Mouse (Mus musculus): ENCODE results near the gene Syvn1. TPM values are rescaled to one million over a fixed set of nuclear protein-coding genes. Genes with fewer than 3 reads are reported as not detected.

Syvn1 gene
- 10 to 100 TPM; 41.8 to 45.7 TPM for total RNA-seq (2021)

DNA sequence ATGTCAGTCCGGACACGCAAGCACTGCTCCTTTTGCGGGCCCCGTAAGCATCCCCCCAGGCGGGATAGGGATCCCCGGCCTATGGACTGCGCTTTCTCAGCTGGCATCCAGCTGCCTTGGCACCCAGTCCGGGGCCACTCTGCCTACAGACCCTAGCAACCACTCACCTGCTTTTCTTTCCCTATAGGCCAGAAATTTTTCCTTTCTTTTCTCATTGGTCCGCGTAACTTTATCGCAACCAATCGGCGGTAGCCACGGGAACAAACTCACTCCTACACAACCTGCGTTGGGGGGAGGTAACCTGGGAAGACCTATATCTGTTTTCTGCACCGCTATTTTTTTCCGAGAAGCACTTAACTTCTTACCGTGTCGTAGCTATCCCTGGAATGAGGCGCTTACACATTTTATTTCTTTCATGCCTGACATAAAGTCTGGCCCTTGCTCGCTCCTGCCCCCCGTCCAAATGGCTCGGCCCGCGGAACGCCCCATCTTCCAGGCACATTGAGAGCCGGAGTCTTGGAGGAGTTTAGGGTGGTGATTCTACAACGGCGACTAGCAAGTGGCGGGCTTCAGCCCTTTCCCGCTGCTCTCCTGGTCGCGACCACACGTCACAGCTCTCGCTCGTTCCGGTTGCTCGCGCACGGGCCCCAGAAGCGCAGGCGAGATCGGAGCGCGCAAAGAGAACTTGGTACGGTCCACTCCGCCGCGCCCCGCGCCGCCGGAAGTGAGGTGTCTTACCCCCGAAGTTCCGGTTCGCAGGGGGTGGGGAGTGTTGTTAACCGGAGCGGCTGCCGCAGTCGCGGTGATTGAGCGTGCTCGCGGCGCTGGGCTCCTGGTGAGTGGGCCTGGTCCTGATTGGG lies at the start of gene Syvn1:
Gene Syvn1, plus strand, starts transcription at position 283 of the 860 bp plus-strand sequence.
- DNase-seq (ENCODE audit: extremely low spot score in 1 of 2, low spot score in 1 of 2): peak; percentile 79 to 85

DNA sequence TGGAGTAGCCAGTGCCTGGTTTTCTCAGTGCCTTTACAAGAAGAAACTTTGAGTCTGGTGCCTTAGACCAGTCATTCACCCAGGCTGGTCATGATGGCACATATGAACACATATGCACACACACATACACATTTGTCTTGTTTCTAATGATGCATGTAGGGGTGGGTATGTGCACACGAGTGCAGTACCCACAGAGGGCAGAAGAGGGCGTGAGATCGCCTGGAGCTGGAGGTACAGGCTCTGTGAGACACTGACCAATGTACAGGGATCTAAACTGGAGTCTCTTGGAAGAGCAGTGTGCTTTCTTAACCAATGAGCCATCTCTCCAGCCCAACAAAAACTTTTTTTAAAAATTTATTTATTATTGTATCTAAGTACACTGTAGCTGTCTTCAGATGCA lies 48.2 kb upstream of the Syvn1 start:
- no peak for DNase-seq (ENCODE audit: extremely low spot score in 1 of 2, low spot score in 1 of 2)

DNA sequence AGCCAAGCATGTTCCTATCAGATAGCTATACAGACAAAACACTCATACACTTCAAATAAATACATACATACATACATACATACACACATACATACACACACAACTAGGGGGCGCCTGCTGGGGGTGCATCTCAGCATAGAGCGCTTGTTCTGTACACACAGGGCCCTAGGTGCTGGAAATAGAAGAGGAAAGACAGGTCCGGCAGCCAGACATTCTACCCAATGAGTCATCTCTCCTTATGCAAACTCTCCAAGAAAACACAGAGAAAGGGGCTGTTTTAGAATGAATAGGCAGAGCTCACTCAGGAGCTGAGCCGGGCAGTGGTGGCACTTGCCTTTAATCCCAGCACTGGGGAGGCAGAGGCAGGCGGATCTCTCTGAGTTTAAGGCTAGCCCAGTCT lies 46.4 kb upstream of the Syvn1 start:
- no peak for DNase-seq (ENCODE audit: extremely low spot score in 1 of 2, low spot score in 1 of 2)

DNA sequence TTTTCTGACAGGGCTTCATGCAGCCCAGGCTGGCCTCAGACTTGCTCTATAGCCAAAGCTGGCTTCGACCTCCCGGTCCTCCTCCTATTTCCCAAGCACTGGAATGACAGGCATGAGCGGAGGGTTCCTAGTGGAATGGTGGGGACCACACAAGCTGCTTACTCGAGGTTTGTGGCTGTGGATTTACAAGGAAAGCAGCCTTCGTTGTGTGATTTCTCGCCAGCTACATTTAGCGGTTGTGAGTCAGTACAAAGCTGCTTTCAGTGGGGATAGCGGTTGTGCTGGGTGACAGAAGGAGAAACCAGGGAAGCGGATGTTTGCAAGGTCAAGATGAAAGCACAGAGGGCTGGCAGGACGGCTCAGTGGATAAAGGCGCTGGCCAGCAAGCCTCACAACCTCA lies 40.8 kb upstream of the Syvn1 start:
- DNase-seq (ENCODE audit: extremely low spot score in 1 of 2, low spot score in 1 of 2): no peak

DNA sequence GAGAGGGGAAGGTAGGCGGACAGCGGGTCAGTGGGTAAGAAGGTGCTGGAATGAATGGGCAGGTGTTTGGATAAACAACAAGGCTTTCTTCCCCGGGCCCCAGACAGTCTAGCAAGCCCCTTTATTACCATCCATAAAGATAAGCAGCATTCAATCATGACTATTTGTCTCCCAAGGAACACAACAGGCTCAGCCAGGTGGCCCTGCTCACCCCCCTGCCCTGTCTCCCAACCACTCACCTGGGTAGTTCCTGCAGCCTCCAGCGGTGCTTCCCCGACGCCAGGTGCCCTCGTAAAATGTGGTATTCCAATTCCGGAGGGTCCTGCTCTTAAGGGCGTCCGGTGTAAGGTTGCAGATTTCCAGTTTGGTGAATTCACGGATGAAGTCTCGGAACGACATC lies 39.4 kb upstream of the Syvn1 start:
- no peak for DNase-seq (ENCODE audit: extremely low spot score in 1 of 2, low spot score in 1 of 2)

DNA sequence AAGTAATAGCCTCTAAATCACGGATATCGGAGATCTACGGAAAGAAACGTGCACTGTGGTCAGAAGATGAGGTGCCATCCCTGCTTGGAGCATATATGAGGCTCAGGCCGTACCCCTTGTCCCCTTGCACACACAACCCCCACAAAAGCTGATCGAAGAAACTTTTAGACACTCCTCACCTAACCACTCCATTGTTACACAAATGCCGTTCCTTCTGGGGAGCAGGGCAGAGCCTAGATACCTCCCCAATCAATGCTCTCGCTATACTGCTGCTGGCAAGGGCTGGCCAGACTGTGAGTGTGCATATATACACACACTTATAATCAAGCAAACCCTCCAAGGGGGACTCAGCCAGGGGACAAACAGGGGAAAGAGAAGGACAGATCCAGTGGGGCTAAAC lies 37.2 kb upstream of the Syvn1 start:
- no peak for DNase-seq (ENCODE audit: extremely low spot score in 1 of 2, low spot score in 1 of 2)

DNA sequence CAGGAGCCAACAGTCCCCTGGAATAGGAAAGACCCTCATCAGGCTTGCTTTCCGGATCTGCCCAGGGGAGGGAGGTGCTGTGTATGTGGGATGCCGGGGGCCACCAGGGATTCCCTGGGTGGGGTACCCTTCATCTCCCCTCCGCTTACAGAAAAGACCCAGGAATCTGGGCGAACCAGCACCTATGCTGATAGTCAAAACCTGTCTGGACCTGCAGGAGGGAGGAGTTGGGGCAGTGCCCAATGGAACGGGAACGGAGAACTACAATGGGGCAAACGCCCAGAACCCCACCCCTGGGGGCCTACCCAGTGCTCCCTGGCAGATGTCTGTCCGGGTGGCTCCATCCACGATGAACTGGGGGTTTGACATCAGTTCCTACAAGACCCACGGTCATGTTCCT lies 32.7 kb upstream of the Syvn1 start:
- DNase-seq (ENCODE audit: extremely low spot score in 1 of 2, low spot score in 1 of 2): no peak

DNA sequence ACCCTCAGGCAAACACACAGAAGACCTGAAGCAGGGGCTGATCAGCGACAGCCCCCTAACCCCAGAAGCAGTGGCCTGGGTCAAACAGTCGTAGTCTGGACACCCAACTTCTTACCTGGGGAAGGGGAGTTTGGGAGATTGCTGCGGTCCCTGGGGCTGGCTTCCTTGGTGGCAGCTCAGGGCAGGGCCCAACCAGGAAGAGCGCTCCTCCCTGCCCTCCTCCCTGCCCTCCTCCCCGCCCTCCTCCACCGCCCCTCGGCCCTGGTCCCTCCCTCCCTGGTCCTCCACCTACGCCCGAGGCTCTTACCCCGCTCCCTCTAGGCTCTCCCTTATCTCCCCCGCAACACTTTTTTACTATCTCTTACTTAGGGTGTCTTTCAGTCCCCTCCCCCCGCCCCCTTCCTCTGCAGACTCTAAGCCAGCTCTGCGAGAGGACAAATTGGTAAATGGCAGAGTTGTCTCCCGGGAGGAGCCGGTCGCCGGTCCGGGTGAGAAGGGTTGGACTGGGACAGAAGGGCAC lies 31.3 kb upstream of the Syvn1 start:
- no peak for DNase-seq (ENCODE audit: extremely low spot score in 1 of 2, low spot score in 1 of 2)

DNA sequence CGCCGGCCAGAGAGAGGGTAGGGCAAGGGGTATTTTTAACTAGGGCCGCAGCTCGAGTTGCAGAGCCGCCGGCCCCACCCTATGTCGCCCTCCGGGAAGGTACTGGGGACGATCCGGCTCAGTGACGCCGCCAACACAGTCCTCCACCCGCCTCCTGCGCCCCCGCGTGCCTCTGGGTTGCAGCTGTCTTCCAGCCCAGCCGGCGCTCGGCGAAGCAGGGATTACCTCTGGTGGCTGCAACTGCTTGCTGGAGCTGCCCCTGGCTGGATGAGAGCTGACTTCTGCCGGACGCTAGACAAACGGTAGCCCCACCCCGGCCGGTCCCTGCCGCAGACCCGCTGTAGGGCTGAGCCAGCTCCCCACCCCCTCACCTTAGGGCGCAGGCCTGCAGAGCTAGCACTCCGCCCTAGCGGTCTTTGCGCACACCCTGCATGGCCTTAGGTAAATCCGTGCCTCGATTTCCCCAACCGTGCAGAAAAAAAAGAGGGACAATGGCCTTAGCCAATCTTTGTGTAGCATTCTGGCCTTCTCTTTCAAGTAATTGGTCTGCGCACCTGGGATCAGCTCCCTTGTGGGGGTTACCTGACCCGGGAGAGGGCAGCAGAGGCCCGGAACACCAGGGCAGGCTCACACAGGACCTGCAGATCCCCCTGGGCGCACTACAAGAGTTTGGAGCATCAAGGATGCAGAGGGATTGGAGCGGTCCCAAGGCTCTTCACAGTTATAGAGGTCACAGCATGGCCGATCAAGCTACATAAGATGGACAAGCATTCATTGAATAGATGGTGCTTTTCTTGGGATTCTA lies 30.7 kb upstream of the Syvn1 start, which contains the start of gene Capn1:
Gene Capn1, minus strand, starts transcription at position 387 of the 805 bp plus-strand sequence.
- peak; percentile 50 to 58 for DNase-seq (ENCODE audit: extremely low spot score in 1 of 2, low spot score in 1 of 2)

DNA sequence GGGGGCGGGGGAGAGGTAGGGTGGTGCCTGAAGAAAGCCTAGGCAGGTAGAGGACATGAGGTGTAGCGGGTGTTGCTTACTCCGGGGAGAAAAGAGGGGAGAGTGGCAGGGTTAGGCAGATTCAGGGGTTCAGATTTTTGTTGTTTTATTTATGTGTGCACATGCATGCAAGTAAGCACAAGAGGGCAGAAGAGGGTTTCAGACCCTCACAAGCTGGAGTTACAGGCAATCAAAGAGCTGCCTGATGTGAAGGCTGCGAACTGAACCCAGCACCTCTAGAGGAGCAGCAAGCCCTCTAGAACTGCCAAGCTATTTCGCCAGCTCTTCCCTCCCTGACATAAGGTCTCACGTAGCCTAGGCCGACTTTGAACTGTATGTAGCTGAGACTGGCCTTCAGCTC lies 29.8 kb upstream of the Syvn1 start:
- DNase-seq (ENCODE audit: extremely low spot score in 1 of 2, low spot score in 1 of 2): no peak

DNA sequence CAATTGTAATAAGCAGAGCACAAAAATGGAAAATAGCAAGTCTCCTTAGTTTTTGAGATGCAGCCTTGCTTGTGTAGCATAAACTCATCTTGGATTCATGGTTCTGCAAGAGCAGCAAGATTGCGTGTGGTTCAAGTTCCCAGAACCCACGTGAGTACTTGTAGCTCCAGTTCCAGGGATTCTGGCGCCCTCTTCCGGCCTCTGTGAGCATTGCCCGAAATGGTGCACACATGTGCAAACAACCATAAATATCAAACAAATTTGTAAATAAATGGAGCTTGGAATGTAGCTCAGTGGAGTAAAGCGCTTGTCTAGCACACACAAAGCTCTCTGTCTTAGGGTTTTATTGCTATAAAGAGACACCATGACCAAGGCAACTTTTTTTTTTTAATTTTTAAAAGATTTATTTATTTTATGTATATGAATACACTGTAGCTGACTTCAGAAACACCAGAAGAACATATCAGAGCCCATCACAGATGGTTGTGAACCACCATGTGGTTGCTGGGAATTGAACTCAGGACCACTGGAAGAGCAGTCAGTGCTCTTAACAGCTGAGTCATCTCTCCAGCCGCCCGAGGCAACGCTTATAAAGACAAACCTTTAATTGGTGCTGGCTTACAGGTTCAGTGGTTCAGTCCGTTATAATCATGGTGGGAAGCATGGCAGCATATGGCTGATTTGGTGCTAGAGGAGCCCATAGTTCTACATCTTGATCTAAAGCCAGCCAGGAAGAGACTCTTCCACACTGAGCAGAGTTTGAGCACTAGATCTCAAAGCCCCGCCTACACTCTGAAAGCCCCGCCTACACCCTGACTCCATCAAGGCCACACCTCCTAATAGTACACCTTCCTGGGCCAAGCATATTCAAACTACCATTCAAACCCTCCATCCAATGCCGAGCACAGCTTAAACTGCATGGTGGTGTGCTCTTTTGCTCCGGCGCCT lies 28.0 kb upstream of the Syvn1 start:
- peak; percentile 72 to 89 for DNase-seq (ENCODE audit: extremely low spot score in 1 of 2, low spot score in 1 of 2)

DNA sequence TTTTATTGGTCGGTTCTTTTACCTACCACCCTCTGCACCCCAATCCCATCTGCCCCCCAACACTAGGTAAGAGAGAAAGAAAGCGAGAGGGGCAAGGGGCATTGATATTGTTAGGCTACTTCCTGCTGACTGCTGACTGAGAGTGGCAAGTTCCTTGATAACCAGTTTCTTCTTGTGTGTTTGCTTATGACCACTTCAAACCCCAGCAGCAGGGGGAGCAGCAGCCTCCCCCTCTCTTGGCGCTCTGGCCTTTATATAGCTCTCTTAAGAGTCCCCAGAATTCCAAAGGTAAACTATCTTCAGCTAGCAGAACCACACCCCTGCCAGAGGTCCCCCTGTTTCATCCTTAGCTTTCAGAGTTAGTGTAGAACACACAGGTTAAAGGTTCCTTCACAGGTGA lies 26.1 kb upstream of the Syvn1 start:
- no peak for DNase-seq (ENCODE audit: extremely low spot score in 1 of 2, low spot score in 1 of 2)

DNA sequence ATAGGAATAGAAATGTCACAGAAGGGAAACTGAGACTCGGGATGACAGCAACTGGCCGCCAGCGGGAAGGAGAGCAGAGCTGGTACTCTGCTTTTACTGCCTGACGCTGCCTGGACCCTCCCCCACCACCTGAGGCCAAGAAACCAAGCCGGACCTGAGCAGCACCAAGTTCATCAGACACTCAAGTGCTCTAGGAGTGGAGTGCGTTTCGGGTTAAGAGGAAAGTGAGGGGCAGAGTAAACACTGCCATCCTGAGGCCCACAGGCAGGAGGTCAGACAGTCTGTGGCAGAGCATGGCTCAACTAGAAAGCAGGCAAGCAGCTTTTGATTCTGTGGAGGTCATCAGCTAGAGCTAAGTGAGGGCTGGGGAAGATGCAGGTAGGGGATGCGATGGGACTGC lies 23.3 kb upstream of the Syvn1 start:
- no peak for DNase-seq (ENCODE audit: extremely low spot score in 1 of 2, low spot score in 1 of 2)

DNA sequence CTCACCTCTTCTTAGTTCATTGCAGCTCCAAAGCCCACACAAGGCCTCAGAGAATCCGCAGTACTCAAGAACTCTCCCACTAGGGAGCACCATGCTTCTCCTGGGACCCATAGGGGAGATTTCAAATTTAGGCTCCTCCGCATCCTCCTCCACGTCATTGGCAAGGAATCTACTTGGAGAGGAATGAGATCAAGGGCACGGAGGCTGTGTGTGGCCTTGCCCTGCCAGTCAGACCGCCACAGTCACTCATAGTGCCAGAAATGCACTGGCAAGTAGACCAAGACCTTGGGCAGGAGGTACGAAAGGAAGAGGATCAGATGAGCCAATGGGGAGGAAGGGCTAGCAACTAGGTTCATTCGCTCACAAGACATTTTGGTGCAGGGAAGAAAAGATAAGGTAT lies 22.4 kb upstream of the Syvn1 start:
- DNase-seq (ENCODE audit: extremely low spot score in 1 of 2, low spot score in 1 of 2): no peak

DNA sequence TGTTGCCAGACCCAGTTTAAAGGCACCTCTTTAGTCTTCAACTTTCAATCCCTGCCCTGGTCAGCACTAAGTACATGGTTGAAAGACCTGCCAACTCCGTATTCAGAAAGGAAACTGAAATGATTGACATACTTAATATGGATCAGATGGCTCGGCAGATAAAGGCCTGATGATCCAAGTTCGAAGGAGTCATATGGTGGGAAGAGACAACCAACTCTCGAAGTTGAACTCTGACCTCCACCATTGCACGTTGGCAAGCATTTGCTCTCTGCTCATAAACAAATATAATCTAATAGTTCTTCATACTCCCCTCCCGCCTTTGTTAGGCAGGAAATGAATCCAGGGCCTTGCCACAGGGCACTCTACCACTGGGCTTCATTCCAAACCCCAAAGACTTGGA lies 17.4 kb upstream of the Syvn1 start:
- DNase-seq (ENCODE audit: extremely low spot score in 1 of 2, low spot score in 1 of 2): no peak

DNA sequence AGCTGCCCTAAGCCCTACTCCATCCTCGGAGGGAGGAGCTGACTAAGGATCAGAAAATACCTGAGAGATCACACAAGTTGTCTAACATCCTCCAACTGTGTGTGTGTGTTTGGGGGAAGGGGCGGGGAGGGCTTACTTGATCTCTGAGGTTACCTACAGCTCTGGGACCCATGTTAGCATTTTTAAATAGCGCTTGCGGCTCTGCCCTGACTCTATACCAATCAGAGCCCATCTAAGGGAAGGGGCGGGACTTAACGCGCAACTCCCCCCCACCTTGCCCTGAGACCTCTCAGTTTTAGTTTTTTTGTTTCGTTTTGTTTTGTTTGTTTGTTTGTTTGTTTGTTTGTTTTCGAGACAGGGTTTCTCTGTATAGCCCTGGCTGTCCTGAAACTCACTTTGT lies 16.9 kb upstream of the Syvn1 start:
- DNase-seq (ENCODE audit: extremely low spot score in 1 of 2, low spot score in 1 of 2): no peak

DNA sequence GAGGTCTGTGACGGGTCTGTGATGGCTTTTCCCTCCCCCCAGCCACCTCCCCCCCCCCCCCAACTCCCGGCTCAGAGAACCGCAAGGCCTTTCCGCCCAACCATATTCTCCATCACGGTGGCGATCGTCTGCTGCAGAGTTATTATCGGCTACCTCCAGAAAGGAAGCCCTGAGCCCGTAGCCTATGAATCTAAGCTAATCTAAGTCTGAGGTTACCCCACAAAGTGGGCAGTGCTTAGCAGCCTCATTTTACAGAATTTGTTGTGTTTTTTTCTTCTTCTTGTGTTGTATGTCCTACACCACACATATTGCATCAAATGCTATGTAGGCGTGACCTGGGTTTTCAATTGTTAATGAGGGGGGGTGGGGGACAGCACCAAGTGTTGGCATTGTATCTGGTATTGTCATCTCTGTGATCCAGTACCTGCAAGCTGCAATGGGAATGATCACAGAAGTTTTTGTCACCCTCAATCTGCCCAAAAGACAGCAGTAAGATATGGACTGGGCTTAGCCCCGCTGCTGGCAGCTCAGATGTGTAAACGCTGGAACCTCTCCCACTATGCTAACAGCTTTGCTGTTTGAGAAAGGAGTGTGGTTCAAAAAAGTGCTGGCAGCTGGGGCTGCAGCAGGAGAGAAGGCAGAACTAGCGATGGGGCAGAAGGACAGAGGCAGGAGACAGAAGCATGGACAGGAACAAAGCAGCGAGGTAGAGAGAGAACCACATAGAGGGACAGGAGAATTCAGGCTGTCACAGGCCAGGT lies 15.7 kb upstream of the Syvn1 start:
- DNase-seq (ENCODE audit: extremely low spot score in 1 of 2, low spot score in 1 of 2): no peak

DNA sequence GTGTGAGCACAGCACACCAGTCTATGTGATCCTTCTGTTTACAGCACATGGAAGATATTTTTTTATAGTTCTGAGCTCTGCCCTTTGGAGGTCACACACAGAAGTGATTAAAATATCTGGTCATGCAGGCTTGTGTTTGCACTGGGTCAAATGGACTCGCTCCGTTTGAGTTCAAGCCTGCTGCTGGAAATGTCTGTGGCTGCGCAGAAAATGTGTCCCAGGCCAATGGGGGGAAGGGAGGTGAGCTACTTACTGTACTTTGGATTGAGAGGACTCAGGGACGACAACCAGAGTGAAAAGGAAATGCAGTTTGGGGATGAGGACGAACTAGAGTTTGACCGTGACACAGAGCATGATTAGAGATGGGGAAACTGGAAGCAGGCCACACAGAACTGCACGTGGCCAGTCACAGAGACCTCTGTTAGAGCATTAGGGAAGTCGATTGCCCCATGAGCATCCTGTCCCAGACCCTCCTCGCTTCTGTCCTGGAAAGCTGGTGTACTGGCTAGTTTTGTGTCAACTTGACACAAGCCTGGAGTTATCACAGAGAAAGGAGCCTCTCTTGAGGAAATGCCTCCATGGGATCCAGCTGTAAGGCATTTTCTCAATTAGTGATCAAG lies 10.3 kb upstream of the Syvn1 start:
- no peak for DNase-seq (ENCODE audit: extremely low spot score in 1 of 2, low spot score in 1 of 2)

DNA sequence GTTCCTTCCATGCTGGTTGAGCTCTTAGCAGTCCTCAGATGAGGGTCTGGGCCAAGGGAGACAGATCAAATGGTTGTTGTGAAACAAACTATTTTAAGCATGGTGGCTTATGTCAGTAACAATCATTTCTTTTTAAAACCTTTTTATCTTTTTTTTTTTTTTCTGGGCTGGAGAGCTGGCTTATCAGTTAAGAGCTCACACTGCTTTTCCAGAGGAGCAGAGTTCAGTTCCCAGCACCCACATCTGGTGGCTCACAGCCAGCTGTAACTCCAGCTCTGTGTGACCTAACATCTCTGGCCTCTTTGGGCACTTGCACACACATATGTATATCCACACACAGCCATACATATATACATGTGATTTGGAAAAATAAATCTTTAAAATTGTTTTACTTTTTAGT lies 8.7 kb upstream of the Syvn1 start:
- no peak for DNase-seq (ENCODE audit: extremely low spot score in 1 of 2, low spot score in 1 of 2)
